Mouse (Mus musculus): ENCODE data around the gene Itgb7.

DNA sequence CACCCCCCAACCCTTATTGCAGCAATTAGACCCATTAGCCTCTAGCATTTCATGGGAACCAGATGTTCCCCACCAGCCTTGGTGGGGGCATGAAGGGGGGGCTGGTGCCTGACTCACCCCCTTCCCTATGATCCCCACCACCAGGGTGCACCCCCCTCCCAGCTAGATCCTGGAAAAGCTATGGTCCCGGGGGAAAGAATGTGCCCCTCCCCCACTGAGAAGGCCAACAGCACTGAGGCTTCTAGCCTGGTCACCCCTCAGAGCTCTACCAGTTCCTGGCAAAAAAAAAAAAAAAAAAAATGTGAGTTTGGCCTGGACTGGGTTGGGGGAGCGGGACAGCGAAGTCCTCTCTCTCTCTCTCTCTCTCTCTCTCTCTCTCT lies 17.1 kb upstream of the Itgb7 start:
- TF ChIP-seq CTCF (IDR thresholded peaks at IDR 0.05; ENCODE audit: insufficient read depth, low read length) (no peak), POLR2A (IDR thresholded peaks at IDR 0.05; ENCODE audit: borderline replicate concordance, extremely low read depth, low read depth, low read length) (no peak)
